Mouse (Mus musculus) olfactory bulb, adult 2 months (tissue): ENCODE results near the gene Sh3bp2. TPM values are rescaled to one million over a fixed set of nuclear protein-coding genes. Genes with fewer than 3 reads are reported as not detected.

Experiments used
- H3K27ac ChIP-seq: fragments of 200-500 bp; 2 replicates; pipeline ENCODE4 v1.5.1; 2012; ENCODE audit warnings: low read depth, low read length; ENCODE audit not compliant: insufficient read depth
- H3K4me1 ChIP-seq: fragments of 200-500 bp; 2 replicates; pipeline ENCODE4 v1.6.1; 2012; ENCODE audit warnings: low read length; ENCODE audit not compliant: control insufficient read depth, insufficient read depth
- H3K4me3 ChIP-seq: fragments of 200-500 bp; 2 replicates; pipeline ENCODE4 v1.5.1; 2012; ENCODE audit warnings: mild to moderate bottlenecking, low read depth, low read length, moderate library complexity; ENCODE audit not compliant: insufficient read depth
- CTCF ChIP-seq: fragments of 200-500 bp; IDR thresholded peaks from 2 replicates; pipeline ENCODE4 v1.5.1; 2012; ENCODE audit warnings: low read depth, mild to moderate bottlenecking, low read length, moderate library complexity; ENCODE audit not compliant: insufficient read depth
- POLR2A ChIP-seq: fragments of 200-500 bp; IDR thresholded peaks from 2 replicates; pipeline ENCODE4 v1.6.1; 2012; ENCODE audit warnings: mild to moderate bottlenecking, low read depth, low read length, moderate library complexity; ENCODE audit not compliant: insufficient read depth
- WGBS: fragments of 180-500 bp; shearing (Covaris S2); methylation state at CpG from one replicate; pipeline ENCODE4 v1.1.7; 2018; 5-methylcytosine and 5-hydroxymethylcytosine counted together
- polyA plus RNA-seq: library from polyadenylated mRNA; stranded (reverse); fragments of >200 nt; gene quantifications from 2 replicates; pipeline ENCODE4 v1.2.4, GENCODE M21; 2012; ENCODE audit warnings: low replicate concordance; ENCODE audit not compliant: missing spikeins, insufficient read depth, insufficient read length

Sh3bp2 gene
- polyA plus RNA-seq, 1 experiment = not detected

- H3K27ac ChIP-seq = no peak overlapping the region
- H3K4me3 ChIP-seq = no peak overlapping the region
- TF ChIP-seq CTCF (no peak), POLR2A (no peak)
- H3K4me1 ChIP-seq = peaks cover 15% of the 10 kb centered on the region
- WGBS = 53% methylated on average over 11 of the region's 11 CpGs
Measured at GRCm38 (mm10) chr5:34520458-34521209, 5.0 kb upstream of the Sh3bp2 start.

DNA sequence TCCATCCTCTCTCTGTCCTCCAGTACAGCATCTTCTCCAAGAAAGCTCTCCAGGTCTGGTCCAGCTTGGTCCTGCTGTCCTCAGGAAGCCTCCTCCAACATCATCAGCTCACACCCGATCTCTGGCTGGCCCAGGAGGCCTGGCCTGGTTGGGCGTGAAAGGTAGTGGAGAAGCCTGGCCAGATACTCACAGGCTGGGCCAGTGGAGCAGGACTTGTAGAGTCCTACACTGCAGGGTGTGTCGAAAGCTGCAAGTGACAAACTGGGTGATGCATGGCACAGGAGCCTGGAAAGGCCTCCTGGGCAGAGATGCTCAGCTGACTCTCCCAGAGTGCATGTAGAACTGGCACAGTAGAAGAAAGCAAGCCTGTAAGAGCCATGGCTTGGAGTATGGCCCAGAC, 4.3 kb upstream of the Sh3bp2 start:
- peaks cover 18% of the 10 kb centered on the region for H3K4me1 ChIP-seq
- no peak overlapping the region for H3K27ac ChIP-seq
- no peak overlapping the region for H3K4me3 ChIP-seq
- no peak for TF ChIP-seq POLR2A
- TF ChIP-seq CTCF = 0 out of 2 replicates have a peak, but pooled peaks have one; percentile 4
- 86% methylated on average over 3 of the region's 3 CpGs for WGBS

DNA sequence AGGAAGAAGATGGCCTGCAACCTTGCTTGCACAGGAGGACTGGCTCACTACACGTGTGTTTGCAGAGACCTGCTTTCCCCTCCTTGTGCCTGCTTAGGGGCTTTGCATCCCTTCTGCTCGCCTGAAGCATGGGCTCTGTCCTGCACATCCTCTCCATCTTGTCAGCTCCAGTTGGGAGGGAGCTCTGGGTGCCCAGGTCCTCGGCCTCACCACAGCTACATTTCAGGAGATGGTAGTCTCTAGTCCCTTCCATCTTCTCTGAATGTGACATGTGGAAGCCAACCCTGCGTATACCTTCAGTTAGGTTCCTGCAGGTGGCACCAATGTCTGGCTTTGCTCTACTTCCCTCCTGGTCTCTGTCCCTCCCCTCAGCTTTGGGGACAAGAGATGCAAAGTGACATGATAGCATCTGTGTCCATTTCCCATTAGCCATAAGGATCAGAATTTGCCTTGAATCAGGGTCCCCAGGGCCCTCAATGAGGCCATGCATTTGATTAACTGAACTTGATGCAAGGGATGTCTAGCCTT, 1.6 kb upstream of the Sh3bp2 start:
- WGBS = 81% methylated on average over 4 of the region's 4 CpGs
- Histone ChIP-seq H3K4me3 (no peak overlapping the region), H3K27ac (no peak overlapping the region), H3K4me1 (peaks cover 18% of the 10 kb centered on the region)
- no peak for TF ChIP-seq CTCF
- no peak for TF ChIP-seq POLR2A

DNA sequence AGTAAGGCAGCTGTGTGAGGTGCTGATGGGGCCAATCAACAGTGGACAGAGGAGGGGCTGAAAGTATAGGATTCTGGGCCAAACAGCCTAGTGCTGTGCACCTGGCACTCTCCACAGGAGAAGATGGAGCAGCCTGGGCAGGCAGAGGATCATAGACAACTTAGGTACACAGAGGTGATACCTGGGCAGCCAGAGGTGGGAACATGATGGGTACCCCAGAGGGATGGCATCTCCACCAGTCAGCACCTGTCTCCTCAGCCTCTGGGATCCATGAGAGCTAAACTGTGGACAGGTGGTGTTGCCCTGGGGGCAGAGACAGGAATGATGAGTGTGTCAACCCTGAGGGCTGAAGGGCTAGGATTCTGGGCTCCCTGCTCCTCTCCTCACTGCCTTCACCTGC, 1.1 kb upstream of the Sh3bp2 start:
- Histone ChIP-seq H3K4me1 (peaks cover 18% of the 10 kb centered on the region), H3K27ac (no peak overlapping the region), H3K4me3 (no peak overlapping the region)
- no peak for TF ChIP-seq CTCF
- TF ChIP-seq POLR2A = no peak

- H3K4me3 ChIP-seq = no peak overlapping the region
- 71% methylated on average over 5 of the region's 5 CpGs for WGBS
Measured at GRCm38 (mm10) chr5:34526477-34526775, 788 bp downstream of the Sh3bp2 start.

DNA sequence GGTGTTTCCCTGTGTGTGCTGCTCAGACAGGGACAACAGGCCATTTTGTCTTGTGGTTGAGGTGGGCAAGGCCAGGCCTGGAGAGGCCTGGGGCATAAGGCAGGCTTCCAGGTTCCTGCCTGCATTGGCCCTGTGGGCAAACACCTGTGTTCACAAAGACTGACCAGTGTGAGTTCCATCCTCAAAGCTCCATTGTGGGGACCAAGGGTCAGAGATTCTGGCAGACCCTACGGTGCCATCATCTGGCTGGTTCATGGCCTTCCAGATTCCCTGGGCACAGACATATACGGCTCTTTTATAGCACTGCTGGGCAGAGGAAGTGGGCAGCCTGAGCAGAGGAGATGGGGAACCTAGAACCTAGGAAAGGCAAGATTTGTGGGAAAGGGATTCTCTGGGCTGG, 1.7 kb downstream of the Sh3bp2 start:
- H3K27ac ChIP-seq = no peak overlapping the region
- 77% methylated on average over 2 of the region's 2 CpGs for WGBS
- peaks cover 9% of the 10 kb centered on the region for H3K4me1 ChIP-seq
- TF ChIP-seq POLR2A (no peak), CTCF (no peak)
- H3K4me3 ChIP-seq = no peak overlapping the region

More at GRCm38 (mm10) chr5:34526477-34526775, 788 bp downstream of the Sh3bp2 start:
- TF ChIP-seq CTCF (no peak), POLR2A (no peak)
- Histone ChIP-seq H3K27ac (no peak overlapping the region), H3K4me1 (peaks cover 11% of the 10 kb centered on the region)

- Histone ChIP-seq H3K27ac (no peak overlapping the region), H3K4me3 (no peak overlapping the region), H3K4me1 (peaks cover 9% of the 10 kb centered on the region)
- WGBS = 72% methylated on average over 5 of the region's 5 CpGs
- TF ChIP-seq CTCF = no peak
- TF ChIP-seq POLR2A = no peak
Measured at GRCm38 (mm10) chr5:34528724-34529123, 3.1 kb downstream of the Sh3bp2 start.

DNA sequence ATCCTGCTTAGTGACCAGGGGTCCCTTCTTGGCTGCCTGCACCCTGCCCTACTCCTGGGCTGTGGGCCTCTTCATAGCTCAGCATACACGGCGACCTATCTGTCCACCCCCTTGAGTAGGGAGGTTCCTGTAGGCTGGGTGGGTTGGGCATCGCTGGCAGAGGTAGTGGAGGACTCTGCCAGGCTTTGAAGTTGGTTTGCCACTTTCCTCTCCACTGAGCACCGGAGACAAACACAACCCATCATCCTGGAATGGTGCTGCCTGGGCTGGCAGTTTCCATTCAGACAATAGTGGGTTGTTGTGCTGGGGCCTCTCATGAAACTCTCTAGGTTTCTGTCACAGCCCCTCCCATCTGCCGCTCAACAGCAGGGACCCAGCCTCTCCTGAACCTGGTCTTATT, 4.5 kb downstream of the Sh3bp2 start:
- 61% methylated on average over 5 of the region's 5 CpGs for WGBS
- H3K4me1 ChIP-seq = peaks cover 15% of the 10 kb centered on the region
- TF ChIP-seq POLR2A (no peak), CTCF (no peak)
- no peak overlapping the region for H3K4me3 ChIP-seq
- no peak overlapping the region for H3K27ac ChIP-seq

- H3K4me3 ChIP-seq = no peak overlapping the region
- H3K27ac ChIP-seq = no peak overlapping the region
- H3K4me1 ChIP-seq = peaks cover 18% of the 10 kb centered on the region
- TF ChIP-seq CTCF = no peak
- 66% methylated on average over 4 of the region's 4 CpGs for WGBS
Measured at GRCm38 (mm10) chr5:34530687-34531086, 5.0 kb downstream of the Sh3bp2 start.
